Mouse (Mus musculus): Measurements from ENCODE around the gene Cenpf.
"Not testable (repeated sequence)": the region's sequence is repeated elsewhere in the genome, so short reads cannot be mapped to it uniquely, and the experiment has no call there.

The Cenpf gene

GRCm38 (mm10) chr1:189695321-189695720 lies 7.4 kb upstream of the Cenpf start:
- in situ Hi-C loops (cut with MboI, MseI): no loop called here

- in situ Hi-C loops (cut with MboI, MseI): no loop called here
Measured at GRCm38 (mm10) chr1:189694391-189694790, 6.5 kb upstream of the Cenpf start.

- in situ Hi-C loops (cut with MboI, MseI): not testable (repeated sequence)
Measured at GRCm38 (mm10) chr1:189692442-189692841, 4.6 kb upstream of the Cenpf start.

GRCm38 (mm10) chr1:189689050-189689833 lies 1.4 kb upstream of the Cenpf start:
- in situ Hi-C loops (cut with MboI, MseI): no loop called here

- in situ Hi-C loops (cut with MboI, MseI): no loop called here
Measured at GRCm38 (mm10) chr1:189688388-189688750, 483 bp upstream of the Cenpf start.

- in situ Hi-C loops (cut with MboI, MseI): no loop called here
Measured at GRCm38 (mm10) chr1:189686025-189686424, 1.9 kb downstream of the Cenpf start.

- in situ Hi-C loops (cut with MboI, MseI): no loop called here
Measured at GRCm38 (mm10) chr1:189684786-189685415, 3.0 kb downstream of the Cenpf start.

- in situ Hi-C loops (cut with MboI, MseI): no loop called here
Measured at GRCm38 (mm10) chr1:189679555-189679954, 8.3 kb downstream of the Cenpf start.

GRCm38 (mm10) chr1:189675953-189676352 lies 11.9 kb downstream of the Cenpf start:
- in situ Hi-C loops (cut with MboI, MseI): no loop called here

- in situ Hi-C loops (cut with MboI, MseI): no loop called here
Measured at GRCm38 (mm10) chr1:189675421-189675820, 12.5 kb downstream of the Cenpf start.

- in situ Hi-C loops (cut with MboI, MseI): no loop called here
Measured at GRCm38 (mm10) chr1:189665966-189666365, 21.9 kb downstream of the Cenpf start.

- in situ Hi-C loops (cut with MboI, MseI): no loop called here
Measured at GRCm38 (mm10) chr1:189664873-189665144, 23.1 kb downstream of the Cenpf start.

GRCm38 (mm10) chr1:189664061-189664872 lies 23.6 kb downstream of the Cenpf start:
- in situ Hi-C loops (cut with MboI, MseI): no loop called here

- in situ Hi-C loops (cut with MboI, MseI): no loop called here
Measured at GRCm38 (mm10) chr1:189663437-189663836, 24.4 kb downstream of the Cenpf start.

- in situ Hi-C loops (cut with MboI, MseI): no loop called here
Measured at GRCm38 (mm10) chr1:189661856-189662255, 26.0 kb downstream of the Cenpf start.

- in situ Hi-C loops (cut with MboI, MseI): no loop called here
Measured at GRCm38 (mm10) chr1:189657406-189657805, 30.5 kb downstream of the Cenpf start.

- in situ Hi-C loops (cut with MboI, MseI): no loop called here
Measured at GRCm38 (mm10) chr1:189653746-189654145, 34.1 kb downstream of the Cenpf start.

- in situ Hi-C loops (cut with MboI, MseI): no loop called here
Measured at GRCm38 (mm10) chr1:189646597-189646996, 41.3 kb downstream of the Cenpf start.

GRCm38 (mm10) chr1:189645371-189645770 lies 42.5 kb downstream of the Cenpf start:
- in situ Hi-C loops (cut with MboI, MseI): no loop called here

- in situ Hi-C loops (cut with MboI, MseI): no loop called here
Measured at GRCm38 (mm10) chr1:189644700-189645345, 43.1 kb downstream of the Cenpf start.

- in situ Hi-C loops (cut with MboI, MseI): no loop called here
Measured at GRCm38 (mm10) chr1:189639581-189639980, 48.3 kb downstream of the Cenpf start.

- in situ Hi-C loops (cut with MboI, MseI): no loop called here
Measured at GRCm38 (mm10) chr1:189633791-189634190, 54.1 kb downstream of the Cenpf start.
